ENCODE assay signal across 10 mouse cellular contexts in genomic region chr9:70080027-70080800, GRCm38 (mm10). TPM values are rescaled to one million over a fixed set of nuclear protein-coding genes. Genes with fewer than 3 reads are reported as not detected.
DNase-seq lines count a peak whose midpoint lies in the region; ATAC-seq lines count a peak whose summit lies in the region.
"Had no signal": no experiment of that assay in that cellular context is flagged by ENCODE, and none has a peak within 500 bp of the region (broad histone marks: within the 10 kb centered on the region; RNA-seq: fewer than 3 reads in every experiment).

No protein-coding gene starts in this region.

- peak; percentile 35 for DNase-seq in 416B (ENCODE audit: low read depth)
- peak; percentile 78 for DNase-seq in CD4-positive helper T cell, adult 2 months (ENCODE audit: low read depth, low spot score)
- peak; percentile 83 for DNase-seq in spleen, postnatal 36 days (ENCODE audit: low spot score in 2 of 2)
- DNase-seq in frontal cortex, postnatal 14 days (ENCODE audit: low spot score in 2 of 2): no peak
- DNase-seq in frontal cortex, postnatal 25 days (ENCODE audit: low spot score in 2 of 2): no peak
- DNase-seq in kidney, postnatal 10 days: no peak
- DNase-seq: lung, postnatal 10 days had no signal

- ATAC-seq in granulocyte monocyte progenitor cell, adult 5-6 weeks (replicated peaks; ENCODE audit: poor library complexity, severe bottlenecking): peak; percentile 56
- ATAC-seq: forebrain, embryonic 13.5 days had no signal

RNA-seq across cellular contexts. Expression of gene Gcnt3, which starts 42.3 kb away (rescaled TPM):
- not detected in 2 replicates for total RNA-seq in granulocyte monocyte progenitor cell, adult 5-6 weeks (2014; fragmentation: Nextera tagmentation)
- not detected in 2 replicates for total RNA-seq in granulocyte monocyte progenitor cell, adult 5-6 weeks (2017)
- total RNA-seq: layer of hippocampus, postnatal 25 days had no signal

Comparison
In these comparisons a context has a peak if more than half of its experiments do, and no peak if none do; other contexts are left out.
1. DNase-seq: peak in 416B (single experiment), CD4-positive helper T cell, adult 2 months (single experiment) and spleen, postnatal 36 days (2 of 2); none in frontal cortex, postnatal 14 days (0 of 2), frontal cortex, postnatal 25 days (0 of 2) and kidney, postnatal 10 days (single experiment).